Mouse (Mus musculus) ES-Bruce4 (cell line): ENCODE results near the gene Kng1.

Experiments
- CTCF ChIP-seq: IDR thresholded peaks from one replicate; pipeline ENCODE4 v1.8.1; 2011; ENCODE audit warnings: low read depth, low read length
- EP300 ChIP-seq: IDR thresholded peaks from 2 replicates; pipeline ENCODE4 v1.6.1; 2011; ENCODE audit warnings: low read depth, low read length; ENCODE audit not compliant: insufficient read depth
- POLR2A ChIP-seq: IDR thresholded peaks from one replicate; pipeline ENCODE4 v1.8.1; 2011; ENCODE audit warnings: low read length; ENCODE audit not compliant: insufficient read depth

DNA sequence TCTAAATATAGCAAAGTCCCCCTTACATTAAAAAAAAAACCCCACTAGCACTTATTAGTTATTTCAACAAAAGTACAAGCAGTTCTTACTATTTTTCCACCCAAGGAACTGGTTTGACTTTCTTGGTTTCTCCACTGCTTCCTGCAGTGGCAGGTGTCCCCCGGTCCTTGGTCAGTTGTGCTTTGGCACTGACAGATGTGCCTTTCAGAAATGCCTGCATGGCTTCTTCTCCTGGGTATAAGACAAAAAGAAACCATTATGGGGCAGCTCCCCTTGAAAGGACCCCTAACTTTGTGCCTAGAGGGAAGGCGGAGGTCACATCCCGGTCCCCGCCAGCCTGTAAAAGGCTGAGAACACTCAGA is 69.6 kb downstream of the Kng1 start:
- no peak for TF ChIP-seq CTCF
- TF ChIP-seq POLR2A, result no peak
- TF ChIP-seq EP300, result no peak
